ENCODE assay signal across 13 mouse cellular contexts in the genomic region with DNA sequence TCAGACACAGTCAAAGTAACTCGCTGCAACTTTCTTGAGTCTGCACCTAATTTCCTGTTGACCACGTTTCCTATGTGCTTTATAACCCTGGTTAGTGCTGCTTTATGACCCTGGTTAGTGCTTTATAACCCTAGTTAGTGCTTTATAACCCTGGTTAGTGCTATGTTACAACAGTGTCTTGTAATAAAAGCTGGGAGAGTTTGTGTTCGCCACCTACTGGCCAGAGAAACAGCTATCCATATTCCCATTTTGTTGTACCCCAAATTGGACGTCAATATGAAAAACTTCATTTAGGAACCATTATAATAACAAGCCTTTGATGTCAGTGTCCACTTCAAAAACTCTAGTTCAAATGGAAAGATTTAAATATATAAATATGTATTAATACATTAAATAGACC.
DNase-seq lines count a peak whose midpoint lies in the region; ATAC-seq and TF ChIP-seq lines count a peak whose summit lies in the region.
"Had no signal": no experiment of that assay in that cellular context is flagged by ENCODE, and none has a peak within 500 bp of the region (broad histone marks: within the 10 kb centered on the region; RNA-seq: fewer than 3 reads in every experiment).

No protein-coding gene starts in this region.

- no peaks in the 10 kb centered on the region for H3K4me1 ChIP-seq in hindbrain, postnatal 0 days (ENCODE audit: insufficient read depth, low read length)
- 0 out of 2 replicates have a peak, but pooled peaks cover 2% of the 10 kb centered on the region for H3K4me1 ChIP-seq in hindbrain, embryonic 16.5 days (ENCODE audit: control insufficient read depth, insufficient read depth, low read depth, low read length)
- H3K4me1 ChIP-seq in midbrain, embryonic 14.5 days (ENCODE audit: control insufficient read depth, insufficient read depth, low read length) = no peaks in the 10 kb centered on the region
- 0 out of 2 replicates have a peak, but pooled peaks cover 3% of the 10 kb centered on the region for H3K4me1 ChIP-seq in midbrain, embryonic 13.5 days (replicated peaks)
- H3K4me1 ChIP-seq: megakaryocyte, embryonic 14.5 days had no signal

- no peak overlapping the region for H3K4me3 ChIP-seq in hindbrain, postnatal 0 days (ENCODE audit: low read length)
- H3K4me3 ChIP-seq in hindbrain, embryonic 16.5 days (ENCODE audit: low read length) = no peak overlapping the region
- H3K4me3 ChIP-seq in midbrain, embryonic 14.5 days (replicated peaks; ENCODE audit: low read depth, low read length) = no peak overlapping the region
- H3K4me3 ChIP-seq in midbrain, embryonic 13.5 days (replicated peaks) = no peak overlapping the region
- H3K4me3 ChIP-seq: embryonic facial prominence, embryonic 15.5 days; heart, embryonic 10.5 days; megakaryocyte, embryonic 14.5 days; neural tube, embryonic 13.5 days had no signal

- no peak overlapping the region for H3K4me2 ChIP-seq in hindbrain, postnatal 0 days (ENCODE audit: low read depth, low read length)
- H3K4me2 ChIP-seq in hindbrain, embryonic 16.5 days (ENCODE audit: low read length) = no peak overlapping the region
- no peak overlapping the region for H3K4me2 ChIP-seq in midbrain, embryonic 14.5 days (ENCODE audit: low read length)
- H3K4me2 ChIP-seq in midbrain, embryonic 13.5 days (replicated peaks) = no peak overlapping the region
- H3K4me2 ChIP-seq: embryonic facial prominence, embryonic 15.5 days; liver, embryonic 11.5 days; neural tube, embryonic 13.5 days had no signal

- no peaks in the 10 kb centered on the region for H3K9me3 ChIP-seq in hindbrain, postnatal 0 days (ENCODE audit: low read length)
- H3K9me3 ChIP-seq in hindbrain, embryonic 16.5 days (ENCODE audit: control insufficient read depth, low read length) = no peaks in the 10 kb centered on the region
- H3K9me3 ChIP-seq in midbrain, embryonic 14.5 days (ENCODE audit: control insufficient read depth, low read length) = no peaks in the 10 kb centered on the region
- H3K9me3 ChIP-seq in midbrain, embryonic 13.5 days = no peaks in the 10 kb centered on the region
- H3K9me3 ChIP-seq: embryonic facial prominence, embryonic 15.5 days; heart, embryonic 10.5 days; megakaryocyte, embryonic 14.5 days; neural tube, embryonic 13.5 days had no signal

- TF ChIP-seq CTCF in hindbrain, postnatal 0 days (IDR thresholded peaks at IDR 0.05; ENCODE audit: low read depth) = peak; percentile 63

- WGBS in hindbrain, postnatal 0 days = 53% methylated on average over 4 of the region's 4 CpGs
- WGBS in hindbrain, embryonic 16.5 days = 55% methylated on average over 4 of the region's 4 CpGs
- 62% methylated on average over 4 of the region's 4 CpGs for WGBS in midbrain, embryonic 14.5 days
- WGBS in midbrain, embryonic 13.5 days = 55% methylated on average over 4 of the region's 4 CpGs

- no peaks in the 10 kb centered on the region for H3K36me3 ChIP-seq in hindbrain, postnatal 0 days (ENCODE audit: insufficient read depth, low read length)
- no peaks in the 10 kb centered on the region for H3K36me3 ChIP-seq in hindbrain, embryonic 16.5 days (ENCODE audit: control insufficient read depth, insufficient read depth, low read length)
- H3K36me3 ChIP-seq in midbrain, embryonic 14.5 days (ENCODE audit: control insufficient read depth, insufficient read depth, low read length) = no peaks in the 10 kb centered on the region
- H3K36me3 ChIP-seq in midbrain, embryonic 13.5 days = no peaks in the 10 kb centered on the region
- H3K36me3 ChIP-seq: embryonic facial prominence, embryonic 15.5 days; heart, embryonic 10.5 days; neural tube, embryonic 13.5 days had no signal

- ATAC-seq in hindbrain, postnatal 0 days = no peak
- ATAC-seq in hindbrain, embryonic 16.5 days = no peak
- no peak for ATAC-seq in midbrain, embryonic 14.5 days (ENCODE audit: low FRiP score, low TSS enrichment)
- ATAC-seq in midbrain, embryonic 13.5 days = no peak
- no peak for ATAC-seq in inflammation-experienced regulatory T-cells, adult 6 months

- DNase-seq in cerebellum, adult 8-10 months = peak; percentile 4
- no peak for DNase-seq in cerebellum, postnatal 4 days (ENCODE audit: low spot score in 2 of 2)
- DNase-seq in hindbrain, postnatal 0 days (ENCODE audit: low spot score) = peak; percentile 40
- peak; percentile 70 for DNase-seq in midbrain, embryonic 14.5 days
- DNase-seq in retina, adult 2 months (ENCODE audit: low read depth, low spot score) = peak; percentile 9

- no peak overlapping the region for H3K27ac ChIP-seq in hindbrain, postnatal 0 days
- H3K27ac ChIP-seq in hindbrain, embryonic 16.5 days (ENCODE audit: low read depth, low read length) = no peak overlapping the region
- H3K27ac ChIP-seq in midbrain, embryonic 14.5 days (replicated peaks; ENCODE audit: low read depth, low read length) = no peak overlapping the region
- no peak overlapping the region for H3K27ac ChIP-seq in midbrain, embryonic 13.5 days
- H3K27ac ChIP-seq: embryonic facial prominence, embryonic 15.5 days; heart, embryonic 10.5 days; neural tube, embryonic 13.5 days had no signal

- no peak overlapping the region for H3K9ac ChIP-seq in hindbrain, postnatal 0 days (replicated peaks; ENCODE audit: low read length)
- no peak overlapping the region for H3K9ac ChIP-seq in hindbrain, embryonic 16.5 days (ENCODE audit: low read depth, low read length)
- H3K9ac ChIP-seq in midbrain, embryonic 14.5 days (replicated peaks; ENCODE audit: low read length) = no peak overlapping the region
- H3K9ac ChIP-seq in midbrain, embryonic 13.5 days (replicated peaks) = no peak overlapping the region
- H3K9ac ChIP-seq: embryonic facial prominence, embryonic 15.5 days; neural tube, embryonic 13.5 days had no signal

- no peaks in the 10 kb centered on the region for H3K27me3 ChIP-seq in hindbrain, postnatal 0 days (ENCODE audit: insufficient read depth, low read length)
- no peaks in the 10 kb centered on the region for H3K27me3 ChIP-seq in hindbrain, embryonic 16.5 days (replicated peaks; ENCODE audit: control insufficient read depth, insufficient read depth, low read length)
- no peaks in the 10 kb centered on the region for H3K27me3 ChIP-seq in midbrain, embryonic 14.5 days (ENCODE audit: control insufficient read depth, insufficient read depth, low read length)
- H3K27me3 ChIP-seq in midbrain, embryonic 13.5 days = no peaks in the 10 kb centered on the region
- H3K27me3 ChIP-seq: embryonic facial prominence, embryonic 15.5 days; megakaryocyte, embryonic 14.5 days; neural tube, embryonic 13.5 days had no signal

Comparison
In these comparisons a context has a peak if more than half of its experiments do, and no peak if none do; other contexts are left out.
1. DNase-seq: peak in cerebellum, adult 8-10 months (single experiment), hindbrain, postnatal 0 days (single experiment), midbrain, embryonic 14.5 days (single experiment) and retina, adult 2 months (single experiment); none in cerebellum, postnatal 4 days (0 of 2).